Mouse (Mus musculus) forebrain, embryonic 13.5 days (tissue): ENCODE data around the gene Copg1. TPM values are rescaled to one million over a fixed set of nuclear protein-coding genes. Genes with fewer than 3 reads are reported as not detected.

Experiments
- ATAC-seq: fragments of 200-750 bp; cut with Nextera tagmentation; 2 replicates; pipeline ENCODE4 v1.8.0; 2017
- H3K27ac ChIP-seq: fragments of 300-500 bp; sonication (generic); 2 replicates; pipeline ENCODE4 v1.5.1; 2015; ENCODE audit warnings: inconsistent platforms, mild to moderate bottlenecking, moderate library complexity
- H3K27me3 ChIP-seq: fragments of 300-500 bp; sonication (generic); 2 replicates; pipeline ENCODE4 v1.6.1; 2015; ENCODE audit warnings: mild to moderate bottlenecking, inconsistent platforms
- H3K36me3 ChIP-seq: fragments of 300-500 bp; sonication (generic); 2 replicates; pipeline ENCODE4 v1.6.1; 2015; ENCODE audit warnings: mild to moderate bottlenecking, inconsistent platforms; ENCODE audit not compliant: poor library complexity, severe bottlenecking
- H3K4me1 ChIP-seq: fragments of 300-500 bp; sonication (generic); 2 replicates; pipeline ENCODE4 v1.6.1; 2015; ENCODE audit warnings: inconsistent platforms
- H3K4me2 ChIP-seq: fragments of 300-500 bp; sonication (generic); 2 replicates; pipeline ENCODE4 v1.6.1; 2015; ENCODE audit warnings: inconsistent platforms, mild to moderate bottlenecking, moderate library complexity
- H3K4me3 ChIP-seq: fragments of 300-500 bp; sonication (generic); 2 replicates; pipeline ENCODE4 v1.5.1; 2015; ENCODE audit warnings: mild to moderate bottlenecking, inconsistent platforms
- H3K9ac ChIP-seq: fragments of 300-500 bp; sonication (generic); 2 replicates; pipeline ENCODE4 v1.6.1; 2015; ENCODE audit warnings: mild to moderate bottlenecking, inconsistent platforms
- H3K9me3 ChIP-seq: fragments of 300-500 bp; sonication (generic); replicated peaks from 2 replicates; pipeline ENCODE4 v1.6.1; 2016; ENCODE audit warnings: inconsistent platforms
- WGBS: fragments of 180-500 bp; shearing (Covaris S2); methylation state at CpG from one replicate; pipeline ENCODE4 v1.1.7; 2015; 5-methylcytosine and 5-hydroxymethylcytosine counted together
- polyA plus RNA-seq: library from polyadenylated mRNA; unstranded; fragments of >200 nt; fragmentation: Nextera tagmentation; extraction: Ambion mirVana; gene quantifications from 2 replicates; pipeline ENCODE4 v1.2.1, GENCODE M21; 2015

Copg1 gene
- polyA plus RNA-seq, 1 experiment from 2014 or later: 133 TPM

DNA sequence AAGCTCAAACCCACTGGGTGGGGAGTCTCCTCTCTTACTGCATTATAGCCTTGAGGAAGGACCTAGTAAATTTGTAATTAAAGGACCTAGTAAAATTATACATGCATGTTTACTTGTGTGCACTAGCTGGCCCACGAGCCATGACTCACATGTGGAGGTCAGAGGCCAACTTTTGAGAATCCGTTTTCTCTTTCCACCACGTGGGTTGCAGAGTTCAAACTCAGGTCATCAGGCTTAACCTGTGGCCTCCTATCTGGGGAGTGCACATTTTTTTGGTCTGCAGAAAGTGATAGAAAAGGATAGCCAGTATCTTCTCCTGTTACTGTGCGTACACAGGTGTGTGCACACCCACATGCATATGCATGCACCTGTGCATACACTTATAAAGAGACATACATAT lies 8.6 kb upstream of the Copg1 start:
- Histone ChIP-seq H3K9me3 (no peaks in the 10 kb centered on the region), H3K4me3 (no peak overlapping the region), H3K27ac (no peak overlapping the region), H3K36me3 (no peaks in the 10 kb centered on the region), H3K4me2 (no peak overlapping the region), H3K9ac (no peak overlapping the region), H3K27me3 (no peaks in the 10 kb centered on the region), H3K4me1 (no peaks in the 10 kb centered on the region)
- WGBS: 72% methylated on average over 4 of the region's 4 CpGs
- ATAC-seq: no peak

- ATAC-seq: no peak
- no peaks in the 10 kb centered on the region for H3K27me3 ChIP-seq
- 69% methylated on average over 3 of the region's 3 CpGs for WGBS
- H3K4me3 ChIP-seq: no peak overlapping the region
- no peak overlapping the region for H3K4me2 ChIP-seq
- no peak overlapping the region for H3K27ac ChIP-seq
- no peak overlapping the region for H3K9ac ChIP-seq
- H3K4me1 ChIP-seq: no peaks in the 10 kb centered on the region
- no peaks in the 10 kb centered on the region for H3K9me3 ChIP-seq
- H3K36me3 ChIP-seq: no peaks in the 10 kb centered on the region
These were observed 8.0 kb upstream of the Copg1 start for GRCm38 (mm10) chr6:87879628-87880027.

GRCm38 (mm10) chr6:87882221-87882620 lies 5.4 kb upstream of the Copg1 start:
- no peaks in the 10 kb centered on the region for H3K27me3 ChIP-seq
- H3K4me3 ChIP-seq: no peak overlapping the region
- H3K27ac ChIP-seq: no peak overlapping the region
- no peak overlapping the region for H3K9ac ChIP-seq
- H3K9me3 ChIP-seq: no peaks in the 10 kb centered on the region
- no peak overlapping the region for H3K4me2 ChIP-seq
- no peaks in the 10 kb centered on the region for H3K36me3 ChIP-seq
- ATAC-seq: no peak
- 73% methylated on average over 3 of the region's 3 CpGs for WGBS
- no peaks in the 10 kb centered on the region for H3K4me1 ChIP-seq

GRCm38 (mm10) chr6:87882816-87883215 lies 4.8 kb upstream of the Copg1 start:
- Histone ChIP-seq H3K27me3 (no peaks in the 10 kb centered on the region), H3K36me3 (no peaks in the 10 kb centered on the region), H3K4me3 (no peak overlapping the region), H3K27ac (no peak overlapping the region), H3K4me1 (no peaks in the 10 kb centered on the region), H3K9me3 (no peaks in the 10 kb centered on the region), H3K4me2 (no peak overlapping the region), H3K9ac (no peak overlapping the region)
- ATAC-seq: no peak
- WGBS: 57% methylated on average over 4 of the region's 4 CpGs

DNA sequence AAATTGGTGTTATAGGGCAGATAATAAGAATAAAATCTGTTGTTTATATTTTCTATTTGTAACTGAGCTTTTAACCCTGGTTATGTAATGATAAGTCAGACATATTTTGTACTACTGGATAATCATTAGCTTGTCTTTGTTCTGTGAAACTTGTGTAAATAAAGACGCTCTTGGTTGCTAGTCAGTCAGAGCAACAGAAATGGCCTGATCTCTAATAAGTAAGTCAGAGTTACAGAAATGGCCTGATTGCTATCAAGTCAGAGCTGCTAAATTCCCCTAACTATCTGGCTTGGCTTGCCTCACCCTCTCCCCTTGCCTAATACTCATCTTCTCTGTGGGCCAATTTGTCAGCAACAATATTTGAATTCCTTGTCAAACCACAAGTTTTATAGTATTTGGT lies 893 bp upstream of the Copg1 start:
- Histone ChIP-seq H3K27me3 (no peaks in the 10 kb centered on the region), H3K36me3 (peaks cover 24% of the 10 kb centered on the region), H3K4me1 (peaks cover 11% of the 10 kb centered on the region), H3K27ac (no peak overlapping the region), H3K9me3 (no peaks in the 10 kb centered on the region), H3K9ac (no peak overlapping the region), H3K4me3 (no peak overlapping the region), H3K4me2 (no peak overlapping the region)
- no peak for ATAC-seq
- 94% methylated on average over 1 of the region's 1 CpGs for WGBS

DNA sequence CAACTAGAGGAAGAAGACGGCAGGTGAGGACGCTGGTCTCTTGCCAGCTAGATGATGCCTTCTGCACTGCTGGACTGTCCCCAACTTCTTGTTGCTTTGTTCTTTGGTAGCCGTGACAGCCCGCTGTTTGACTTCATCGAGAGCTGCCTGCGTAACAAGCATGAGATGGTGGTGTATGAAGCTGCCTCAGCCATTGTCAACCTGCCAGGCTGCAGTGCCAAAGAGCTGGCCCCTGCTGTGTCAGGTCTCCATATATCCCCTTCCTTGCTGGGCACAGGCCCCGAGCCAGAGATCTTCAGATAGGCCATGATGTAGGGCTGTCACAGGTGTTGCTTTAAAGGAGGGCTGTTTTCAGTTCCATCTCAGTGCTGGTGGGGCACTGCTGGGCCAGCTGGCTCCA lies 6.3 kb downstream of the Copg1 start:
- Histone ChIP-seq H3K27me3 (no peaks in the 10 kb centered on the region), H3K36me3 (peaks cover 94% of the 10 kb centered on the region), H3K27ac (no peak overlapping the region), H3K9ac (no peak overlapping the region), H3K9me3 (no peaks in the 10 kb centered on the region), H3K4me3 (no peak overlapping the region), H3K4me2 (no peak overlapping the region), H3K4me1 (peaks cover 2% of the 10 kb centered on the region)
- 86% methylated on average over 7 of the region's 7 CpGs for WGBS
- no peak for ATAC-seq

DNA sequence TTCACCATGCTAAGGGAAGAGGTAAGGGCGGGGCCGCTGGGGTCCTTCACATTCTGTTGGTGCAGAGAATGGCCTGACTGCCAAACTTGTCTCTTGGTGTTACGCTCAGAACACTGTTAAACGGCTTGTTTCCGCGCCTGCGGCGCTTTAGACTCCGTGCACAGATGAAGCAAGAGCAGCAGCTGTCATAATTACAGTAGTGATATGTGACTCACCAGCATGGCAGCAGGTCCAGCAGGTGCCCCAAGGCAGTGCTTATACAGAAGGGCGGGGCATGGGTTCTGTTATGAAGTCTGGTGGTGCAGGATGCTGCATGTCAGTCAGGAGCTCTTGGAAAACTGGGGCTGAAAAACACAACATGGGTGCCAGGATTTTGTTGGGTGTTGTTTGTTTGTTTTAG lies 10.4 kb downstream of the Copg1 start:
- H3K4me1 ChIP-seq: no peaks in the 10 kb centered on the region
- H3K9ac ChIP-seq: no peak overlapping the region
- H3K4me2 ChIP-seq: no peak overlapping the region
- H3K27me3 ChIP-seq: no peaks in the 10 kb centered on the region
- ATAC-seq: no peak
- H3K9me3 ChIP-seq: no peaks in the 10 kb centered on the region
- WGBS: 94% methylated on average over 10 of the region's 10 CpGs
- peaks cover 98% of the 10 kb centered on the region for H3K36me3 ChIP-seq
- no peak overlapping the region for H3K4me3 ChIP-seq
- H3K27ac ChIP-seq: no peak overlapping the region

- ATAC-seq: no peak
- Histone ChIP-seq H3K36me3 (peaks cover 97% of the 10 kb centered on the region), H3K27ac (no peak overlapping the region), H3K9me3 (no peaks in the 10 kb centered on the region), H3K27me3 (no peaks in the 10 kb centered on the region), H3K4me2 (no peak overlapping the region), H3K4me1 (no peaks in the 10 kb centered on the region), H3K4me3 (no peak overlapping the region), H3K9ac (no peak overlapping the region)
- 63% methylated on average over 5 of the region's 5 CpGs for WGBS
These were observed 19.0 kb downstream of the Copg1 start for GRCm38 (mm10) chr6:87906632-87907031.

DNA sequence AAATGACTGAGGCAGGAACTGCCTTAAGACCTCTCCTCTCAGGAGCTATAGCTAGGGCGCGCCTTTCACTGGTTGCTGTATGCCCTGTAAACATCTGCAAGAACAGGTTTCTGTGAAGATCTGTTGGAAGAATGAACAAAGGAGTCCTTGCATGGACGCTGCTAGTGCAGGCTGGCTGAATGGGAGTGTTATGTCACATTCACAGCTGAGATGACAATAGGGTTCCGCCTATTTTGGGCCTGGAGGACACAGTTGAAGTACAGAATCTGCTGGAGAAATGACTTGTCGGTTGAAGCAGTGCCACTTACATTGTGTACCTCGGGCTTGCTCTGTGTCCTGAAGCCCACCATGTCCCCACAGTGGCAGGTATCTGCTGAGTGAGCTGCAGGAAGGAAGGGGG lies 21.6 kb downstream of the Copg1 start:
- no peaks in the 10 kb centered on the region for H3K9me3 ChIP-seq
- peaks cover 86% of the 10 kb centered on the region for H3K36me3 ChIP-seq
- 89% methylated on average over 6 of the region's 6 CpGs for whole genome bisulfite sequencing
- no peak for ATAC-seq
- H3K4me1 ChIP-seq: peaks cover 3% of the 10 kb centered on the region; the same call in 1 of the 2 replicates
- no peaks in the 10 kb centered on the region for H3K27me3 ChIP-seq
- no peak overlapping the region for H3K27ac ChIP-seq
- H3K4me3 ChIP-seq: no peak overlapping the region
- no peak overlapping the region for H3K4me2 ChIP-seq
- H3K9ac ChIP-seq: no peak overlapping the region

GRCm38 (mm10) chr6:87911559-87911958 lies 23.9 kb downstream of the Copg1 start:
- Histone ChIP-seq H3K9ac (no peak overlapping the region), H3K9me3 (no peaks in the 10 kb centered on the region), H3K4me3 (no peak overlapping the region), H3K4me2 (no peak overlapping the region), H3K4me1 (peaks cover 19% of the 10 kb centered on the region), H3K27ac (no peak overlapping the region), H3K27me3 (no peaks in the 10 kb centered on the region), H3K36me3 (peaks cover 70% of the 10 kb centered on the region)
- WGBS: 89% methylated on average over 6 of the region's 6 CpGs
- ATAC-seq: no peak

DNA sequence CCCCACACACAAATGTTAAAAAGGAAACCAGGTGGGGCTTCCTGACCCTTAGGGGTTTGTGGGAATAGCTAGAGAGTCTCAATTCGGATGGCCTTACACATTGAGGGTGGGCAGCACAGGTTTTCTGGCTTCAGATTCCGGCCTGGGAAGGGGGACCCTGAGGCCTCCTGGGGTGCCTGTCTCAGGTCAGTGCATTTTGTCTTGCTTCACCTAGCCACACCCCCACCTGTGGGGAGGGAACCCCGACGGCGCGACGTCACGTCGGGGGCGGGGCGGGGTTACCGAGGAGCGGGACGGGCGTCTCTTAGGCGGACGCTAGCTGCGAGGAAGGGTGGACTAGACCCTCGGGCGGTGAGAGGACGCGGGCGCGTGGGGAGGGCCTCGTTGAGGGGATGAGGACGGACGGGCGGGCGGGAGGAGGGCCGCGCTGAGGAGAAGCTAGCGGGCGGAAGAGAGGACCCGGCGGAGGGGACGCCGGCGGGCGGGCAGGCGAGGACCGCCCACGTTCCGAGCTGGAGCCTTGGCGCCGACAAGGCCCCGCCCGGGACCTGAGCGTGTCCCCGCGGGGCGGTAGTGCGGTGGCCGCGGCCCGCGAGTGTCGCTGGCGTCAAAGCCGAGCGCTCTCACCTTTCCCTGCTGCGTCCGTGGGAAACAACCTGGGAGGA lies 26.2 kb downstream of the Copg1 start, which contains the start of gene Hmces:
Gene Hmces, plus strand, starts transcription at position 275 of the 665 bp plus-strand sequence.
- peak within 1 kb of the TSS; percentile 87 for H3K4me2 ChIP-seq
- peak within 1 kb of the TSS; percentile 92 for H3K9ac ChIP-seq
- peak within 1 kb of the TSS; percentile 88 for H3K4me3 ChIP-seq
- peaks cover 19% of the 10 kb centered on the region for H3K4me1 ChIP-seq
- H3K36me3 ChIP-seq: peaks cover 68% of the 10 kb centered on the region
- peak; percentile 95 for ATAC-seq
- WGBS: 1% methylated on average over 61 of the region's 62 CpGs
- no peaks in the 10 kb centered on the region for H3K27me3 ChIP-seq
- peak within 1 kb of the TSS; percentile 78 for H3K27ac ChIP-seq
- H3K9me3 ChIP-seq: no peaks in the 10 kb centered on the region

- WGBS: 4% methylated on average over 35 of the region's 35 CpGs
- Histone ChIP-seq H3K27ac (peak overlapping the region; percentile 78), H3K4me1 (peaks cover 19% of the 10 kb centered on the region), H3K4me2 (peak overlapping the region; percentile 87), H3K36me3 (peaks cover 68% of the 10 kb centered on the region), H3K9ac (peak overlapping the region; percentile 92), H3K9me3 (no peaks in the 10 kb centered on the region), H3K4me3 (peak overlapping the region; percentile 88), H3K27me3 (no peaks in the 10 kb centered on the region)
- ATAC-seq: peak; percentile 73
These were observed 26.9 kb downstream of the Copg1 start for GRCm38 (mm10) chr6:87914326-87915102.
